Mouse (Mus musculus): Measurements from ENCODE around the gene Itga9.

DNA sequence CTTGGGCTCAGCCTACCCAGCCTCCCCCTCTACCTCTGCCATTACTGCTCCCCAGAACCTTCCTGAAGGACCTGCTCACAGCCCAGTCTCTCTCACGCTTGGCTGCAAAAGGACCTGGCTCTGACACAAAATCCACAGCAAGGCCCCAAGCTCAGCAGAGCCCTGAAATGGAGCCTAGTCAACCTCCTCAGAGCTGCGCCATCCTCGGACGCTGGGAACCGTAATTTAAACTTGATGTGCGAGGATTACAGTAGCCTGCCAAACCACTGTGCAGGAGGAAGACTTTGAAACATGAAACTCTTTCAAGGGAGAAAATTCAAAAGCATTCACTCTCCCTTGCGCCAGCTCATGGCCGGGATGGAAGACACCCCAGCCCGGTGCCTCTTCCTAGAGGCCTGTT lies 285.1 kb downstream of the Itga9 start:
- TF ChIP-seq E2F4 (IDR thresholded peaks at IDR 0.05; ENCODE audit: insufficient read depth) (no peak), TCF12 (IDR thresholded peaks at IDR 0.05; ENCODE audit: insufficient read depth, poor library complexity, severe bottlenecking) (no peak), MAX (IDR thresholded peaks at IDR 0.05; ENCODE audit: low read depth) (no peak), POLR2A (IDR thresholded peaks at IDR 0.05; ENCODE audit: insufficient read length, low read depth) (no peak), MYOG (IDR thresholded peaks at IDR 0.05; ENCODE audit: control insufficient read depth in 1 of 3, insufficient read depth in 1 of 3, insufficient read length in 2 of 3, low read depth in 2 of 3) (no peak), USF1 (IDR thresholded peaks at IDR 0.05; ENCODE audit: low read depth) (no peak), CEBPB (IDR thresholded peaks at IDR 0.05; ENCODE audit: insufficient read depth, poor library complexity, severe bottlenecking) (no peak)

Data from myocyte (in vitro differentiated cells).